Mouse (Mus musculus) left cerebral cortex, postnatal 14 days (tissue): ENCODE data around the gene Raver1. TPM values are rescaled to one million over a fixed set of nuclear protein-coding genes. Genes with fewer than 3 reads are reported as not detected.
A peak's percentile ranks its signal among the peaks of the same experiment; 100 is the strongest.

Experiments
- DNase-seq, 2 experiments: peaks; one replicate each; pipeline ENCODE4 v3.0.0; 2021 to 2022; ENCODE audit warnings: low spot score in 2 of 2, mixed read lengths in 1 of 2
- intact Hi-C: fragments of 180-260 bp; cut with DNase I; formaldehyde crosslinking; loops from one replicate; pipeline ENCODE4 v1.15.1; 2025
- microRNA-seq, 2 experiments: library from miRNA; unstranded; fragments of <30 nt; microRNA quantifications; one replicate each; pipeline ENCODE4 v1.2.0; 2022
- total RNA-seq, 2 experiments: library from RNA; stranded (reverse); gene quantifications; 2 replicates each; pipeline ENCODE4 v1.2.3; 2021

Raver1 gene
- total RNA-seq, 2 experiments from 2014 or later: 30.0 to 30.9 TPM

DNA sequence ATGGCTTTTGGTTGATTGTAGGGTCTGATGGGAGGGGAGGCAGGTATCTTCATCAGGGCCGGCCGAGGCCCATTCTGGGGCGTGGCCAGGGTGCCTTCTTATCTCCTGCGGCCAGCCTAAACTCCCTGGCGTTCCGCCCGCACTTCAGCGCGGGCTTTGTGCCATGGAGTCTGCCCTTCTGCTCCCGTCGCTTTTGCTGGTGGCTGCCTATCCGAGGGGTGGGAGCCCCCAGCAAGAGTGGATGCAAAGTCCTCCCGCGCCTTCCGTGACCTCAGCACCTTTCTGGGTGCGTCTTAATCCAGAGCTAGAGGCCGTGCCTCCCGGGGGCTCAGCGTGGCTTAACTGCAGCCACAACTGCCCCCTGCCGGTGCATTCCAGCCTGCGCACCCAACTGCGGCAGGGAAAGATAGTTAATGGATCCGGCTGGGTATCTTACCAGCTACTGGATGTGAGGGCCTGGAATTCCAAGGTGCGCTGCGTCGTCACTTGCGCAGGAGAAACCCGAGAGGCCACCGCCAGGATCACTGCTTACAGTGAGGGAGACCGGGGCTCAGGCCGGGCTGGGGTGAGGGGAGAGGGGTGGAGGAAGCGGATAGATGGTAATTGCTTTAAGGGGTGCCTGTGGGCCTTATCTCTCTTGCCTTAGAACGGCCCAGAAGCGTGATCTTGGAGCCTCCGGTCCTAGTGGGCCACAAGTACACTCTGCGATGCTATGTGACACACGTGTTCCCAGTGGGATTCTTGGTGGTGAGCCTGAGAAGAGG lies 62.3 kb downstream of the Raver1 start, which contains the start of gene Icam4:
Gene Icam4, plus strand, starts transcription at position 83 of the 764 bp plus-strand sequence.
- peak; percentile 78 to 81 for DNase-seq
- intact Hi-C loops: loop anchor here (5.0 kb wide), 2 partner anchors 63 to 108 kb away; partner anchors contain the start of genes Gm38431 and Raver1

DNA sequence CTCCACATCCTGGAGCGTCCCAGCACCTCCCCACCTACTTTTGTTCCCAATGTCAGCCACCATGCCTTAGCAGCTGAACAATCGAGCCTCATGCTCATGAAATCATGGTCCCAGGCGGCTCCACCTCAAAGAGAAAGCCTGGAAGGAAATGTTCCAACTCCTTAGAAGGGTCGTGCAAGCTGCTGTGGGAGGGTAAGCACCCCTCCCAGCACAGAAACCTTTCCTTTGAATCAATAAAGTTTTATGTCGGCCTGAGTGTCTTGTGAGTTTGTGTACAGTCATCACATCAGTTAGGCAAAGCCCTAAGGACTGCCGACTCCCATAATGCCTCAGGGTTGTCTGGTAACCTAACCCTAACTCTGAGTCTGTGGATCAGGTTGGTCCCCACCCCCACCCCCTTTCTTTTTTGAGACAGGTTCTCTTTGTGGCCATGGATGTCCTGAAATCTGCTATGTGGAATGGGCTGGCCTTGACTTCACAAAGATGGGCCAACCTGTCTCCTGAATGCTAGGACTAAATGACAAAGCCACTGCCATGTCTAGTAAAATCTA lies 63.2 kb downstream of the Raver1 start:
- intact Hi-C loops: no loop called here
- no peak for DNase-seq

DNA sequence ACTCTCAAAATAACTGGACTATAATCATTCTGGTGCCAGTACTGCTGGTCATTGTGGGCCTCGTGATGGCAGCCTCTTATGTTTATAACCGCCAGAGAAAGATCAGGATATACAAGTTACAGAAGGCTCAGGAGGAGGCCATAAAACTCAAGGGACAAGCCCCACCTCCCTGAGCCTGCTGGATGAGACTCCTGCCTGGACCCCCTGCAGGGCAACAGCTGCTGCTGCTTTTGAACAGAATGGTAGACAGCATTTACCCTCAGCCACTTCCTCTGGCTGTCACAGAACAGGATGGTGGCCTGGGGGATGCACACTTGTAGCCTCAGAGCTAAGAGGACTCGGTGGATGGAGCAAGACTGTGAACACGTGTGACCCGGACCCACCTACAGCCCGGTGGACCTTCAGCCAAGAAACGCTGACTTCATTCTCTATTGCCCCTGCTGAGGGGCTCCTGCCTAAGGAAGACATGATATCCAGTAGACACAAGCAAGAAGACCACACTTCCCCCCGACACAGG lies 64.0 kb downstream of the Raver1 start:
- intact Hi-C loops: no loop called here

DNA sequence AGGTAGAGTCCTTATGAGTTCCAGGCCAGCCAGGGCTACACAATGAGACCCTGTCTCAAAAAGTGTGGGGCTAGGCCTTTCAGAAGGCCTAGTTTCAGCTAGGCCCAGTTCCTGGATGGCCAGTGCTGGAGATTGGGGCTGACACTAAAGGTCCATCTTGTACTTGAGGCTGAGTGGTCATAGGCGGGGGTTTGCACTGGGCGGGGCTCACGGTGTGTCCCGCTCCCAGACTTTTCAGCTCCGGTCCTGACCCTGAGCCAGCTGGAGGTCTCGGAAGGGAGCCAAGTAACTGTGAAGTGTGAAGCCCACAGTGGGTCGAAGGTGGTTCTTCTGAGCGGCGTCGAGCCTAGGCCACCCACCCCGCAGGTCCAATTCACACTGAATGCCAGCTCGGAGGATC lies 65.0 kb downstream of the Raver1 start:
- intact Hi-C loops: no loop called here
- no peak for DNase-seq

More for the DNA sequence above, 64.0 kb downstream of the Raver1 start:
- DNase-seq: no peak

DNA sequence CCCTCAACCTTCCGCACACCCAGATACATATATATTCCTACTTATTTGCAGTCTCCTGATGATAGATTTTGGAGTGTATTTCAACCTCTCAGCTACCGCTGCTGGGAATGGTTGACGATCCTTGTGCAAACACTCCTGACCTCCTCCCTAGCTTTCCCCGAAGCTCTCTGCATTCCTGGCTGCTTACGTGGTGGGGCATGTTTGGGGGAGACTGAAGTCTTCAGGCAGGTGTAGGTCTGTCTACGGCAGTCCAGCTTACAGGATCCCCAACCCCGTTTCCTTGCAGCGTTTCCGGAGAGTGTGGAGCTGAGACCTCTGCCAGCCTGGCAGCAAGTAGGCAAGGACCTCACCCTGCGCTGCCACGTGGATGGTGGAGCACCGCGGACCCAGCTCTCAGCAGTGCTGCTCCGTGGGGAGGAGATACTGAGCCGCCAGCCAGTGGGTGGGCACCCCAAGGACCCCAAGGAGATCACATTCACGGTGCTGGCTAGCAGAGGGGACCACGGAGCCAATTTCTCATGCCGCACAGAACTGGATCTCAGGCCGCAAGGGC lies 66.5 kb downstream of the Raver1 start:
- intact Hi-C loops: no loop called here
- no peak for DNase-seq

Small RNA genes lying within 50 kb of the gene (microRNA-seq; reads per million reads assigned to microRNA genes)
- 0 reads per million in 2 experiments for gene Mir1900
- 1.3 to 1.8 reads per million in 2 experiments for gene Mir7082

Other genes with a start within 250 kb of the Raver1 start
- gene A230050P20Rik, start 223.4 kb downstream of the Raver1 start, total RNA-seq: 10 to 100 TPM; 54.4 to 57.9 TPM
- 10 to 100 TPM; 10.3 to 11.1 TPM for gene Angptl6, start 212.3 kb downstream of the Raver1 start, total RNA-seq
- 10 to 100 TPM; 22.8 to 25.7 TPM for gene Ppan, start 203.8 kb downstream of the Raver1 start, total RNA-seq
- 100 to 1,000 TPM; 119 to 124 TPM for gene Eif3g, start 193.4 kb downstream of the Raver1 start, total RNA-seq
- gene Dnmt1, start 132.1 kb downstream of the Raver1 start, total RNA-seq: 10 to 100 TPM; 39.9 to 43.6 TPM
- gene S1pr2, start 115.2 kb downstream of the Raver1 start, total RNA-seq: 1 to 10 TPM; 1.6 to 1.8 TPM
- gene Mrpl4, start 89.3 kb downstream of the Raver1 start, total RNA-seq: 10 to 100 TPM; 58.7 to 62.9 TPM
- gene Icam1, start 76.0 kb downstream of the Raver1 start, total RNA-seq: 1 to 10 TPM; 3.0 to 3.6 TPM
- gene Icam4, start 62.6 kb downstream of the Raver1 start, total RNA-seq: under 1 TPM in 1 of 2 experiments, not detected in 1; 0.86 TPM
- gene Icam5, start 59.9 kb downstream of the Raver1 start, total RNA-seq: 100 to 1,000 TPM; 294 to 307 TPM
- 1 to 10 TPM in 1 of 2 experiments, not detected in 1; 1.8 TPM for gene Zglp1, start 24.9 kb downstream of the Raver1 start, total RNA-seq
- under 1 TPM; 0.72 to 0.90 TPM for gene Gm49373, start 18.9 kb downstream of the Raver1 start, total RNA-seq
- gene Fdx1l, start 18.4 kb downstream of the Raver1 start, total RNA-seq: 10 to 100 TPM; 54.8 to 55.0 TPM
- gene Gm38431, start within 50 bp of the Raver1 start, total RNA-seq: 1 to 10 TPM; 1.8 to 2.6 TPM
- 10 to 100 TPM; 11.7 to 12.0 TPM for gene Tyk2, start 39.2 kb upstream of the Raver1 start, total RNA-seq
- 100 to 1,000 TPM; 128 to 131 TPM for gene Cdc37, start 58.0 kb upstream of the Raver1 start, total RNA-seq
- gene Pde4a, start 73.7 kb upstream of the Raver1 start, total RNA-seq: 10 to 100 TPM; 76.2 to 79.6 TPM
- 10 to 100 TPM; 47.2 to 50.5 TPM for gene Keap1, start 147.4 kb upstream of the Raver1 start, total RNA-seq
- gene S1pr5, start 156.4 kb upstream of the Raver1 start, total RNA-seq: 1 to 10 TPM; 3.4 to 5.2 TPM
- gene Atg4d, start 173.3 kb upstream of the Raver1 start, total RNA-seq: 10 to 100 TPM; 35.3 to 37.5 TPM
- 10 to 100 TPM; 31.9 to 32.3 TPM for gene Kri1, start 196.0 kb upstream of the Raver1 start, total RNA-seq
- gene Cdkn2d, start 199.4 kb upstream of the Raver1 start, total RNA-seq: 10 to 100 TPM; 57.5 to 62.9 TPM
- gene Ap1m2, start 220.3 kb upstream of the Raver1 start, total RNA-seq: 1 to 10 TPM in 1 of 2 experiments, under 1 TPM in 1; 0.13 to 2.3 TPM
- gene Slc44a2, start 228.7 kb upstream of the Raver1 start, total RNA-seq: 10 to 100 TPM; 56.2 to 56.5 TPM